Mouse (Mus musculus) erythroid progenitor cell, adult 5-6 weeks (primary cell): ENCODE measurements around the gene Pifo. TPM values are rescaled to one million over a fixed set of nuclear protein-coding genes. Genes with fewer than 3 reads are reported as not detected.
"Not testable (repeated sequence)": the region's sequence is repeated elsewhere in the genome, so short reads cannot be mapped to it uniquely, and the experiment has no call there.

Experiments used
- ATAC-seq: replicated peaks from 2 replicates; pipeline ENCODE4 v1.8.0; 2016; ENCODE audit warnings: moderate number of reproducible peaks, mild to moderate bottlenecking, moderate TSS enrichment, inconsistent platforms; ENCODE audit not compliant: poor library complexity, low FRiP score, severe bottlenecking
- total RNA-seq, 2 experiments: library from RNA; stranded (forward) in 1 of 2; stranded (reverse) in 1 of 2; fragments of 150-400 nt in 1 of 2; fragments of 186-747, 209-891 nt in 1 of 2; gene quantifications; 2 replicates each; pipeline versions ENCODE4 v1.2.3 to v1.2.4; 2015 to 2017; ENCODE audit warnings: low replicate concordance in 2 of 2

The Pifo gene
- not detected in 2 replicates for total RNA-seq (2015; ENCODE audit: low replicate concordance)
- total RNA-seq (2017; ENCODE audit: low replicate concordance) = not detected in 2 replicates

GRCm38 (mm10) chr3:106014546-106014945, at the start of gene Pifo:
Gene Pifo (minus strand): TSS chr3:106014646.
- ATAC-seq = no peak

- no peak for ATAC-seq
These were observed 43.5 kb upstream of the Pifo start for GRCm38 (mm10) chr3:106057966-106058365.

- no peak for ATAC-seq
These were observed 37.5 kb upstream of the Pifo start for GRCm38 (mm10) chr3:106051896-106052295.

GRCm38 (mm10) chr3:106040306-106040705, 25.9 kb upstream of the Pifo start:
- no peak for ATAC-seq

- ATAC-seq = no peak
These were observed 18.3 kb upstream of the Pifo start, which contains the start of gene Chil5 for GRCm38 (mm10) chr3:106032781-106033180. Gene Chil5 (minus strand): TSS chr3:106032814.

- no peak for ATAC-seq
These were observed 9.7 kb upstream of the Pifo start for GRCm38 (mm10) chr3:106024135-106024534.

GRCm38 (mm10) chr3:106021840-106022239, 7.4 kb upstream of the Pifo start:
- no peak for ATAC-seq

- not testable (repeated sequence) for ATAC-seq
These were observed 11.1 kb downstream of the Pifo start for GRCm38 (mm10) chr3:106003360-106003759.

GRCm38 (mm10) chr3:106001416-106002370, 12.8 kb downstream of the Pifo start:
- ATAC-seq = no peak

- ATAC-seq = no peak
These were observed 13.6 kb downstream of the Pifo start for GRCm38 (mm10) chr3:106000707-106001375.

GRCm38 (mm10) chr3:105994730-105995129, 19.7 kb downstream of the Pifo start:
- ATAC-seq = no peak

GRCm38 (mm10) chr3:105991653-105992283, 22.7 kb downstream of the Pifo start:
- no peak for ATAC-seq

GRCm38 (mm10) chr3:105989611-105990010, 24.8 kb downstream of the Pifo start:
- ATAC-seq = not testable (repeated sequence)

- ATAC-seq = no peak
These were observed 40.3 kb downstream of the Pifo start for GRCm38 (mm10) chr3:105974174-105974573.

- ATAC-seq = no peak
These were observed 41.0 kb downstream of the Pifo start, which contains the start of gene Ovgp1 for GRCm38 (mm10) chr3:105973411-105973810. Gene Ovgp1 (plus strand): TSS chr3:105973711.

GRCm38 (mm10) chr3:105971831-105972446, 42.5 kb downstream of the Pifo start:
- ATAC-seq = no peak

- ATAC-seq = no peak
These were observed 53.7 kb downstream of the Pifo start for GRCm38 (mm10) chr3:105960700-105961099.

GRCm38 (mm10) chr3:105959999-105960398, 54.4 kb downstream of the Pifo start, which contains the start of gene Atp5f1:
Gene Atp5f1 (minus strand): TSS chr3:105960099.
- no peak for ATAC-seq

- ATAC-seq = no peak
These were observed 54.9 kb downstream of the Pifo start for GRCm38 (mm10) chr3:105959585-105959984.
